Mouse (Mus musculus) mature B cell (primary cell): ENCODE measurements at regions not wholly inside any gene's neighbourhood (a gene's known extent, or its start where the extent isn't known, plus 50 kb on each side); places are given as distances from the start of the nearest gene placed in this dataset.

Experiments used
- in situ Hi-C: fragments of 300-500 bp; cut with MboI; formaldehyde crosslinking; loops from 2 replicates; pipeline ENCODE4 v1.14.3; 2019

DNA sequence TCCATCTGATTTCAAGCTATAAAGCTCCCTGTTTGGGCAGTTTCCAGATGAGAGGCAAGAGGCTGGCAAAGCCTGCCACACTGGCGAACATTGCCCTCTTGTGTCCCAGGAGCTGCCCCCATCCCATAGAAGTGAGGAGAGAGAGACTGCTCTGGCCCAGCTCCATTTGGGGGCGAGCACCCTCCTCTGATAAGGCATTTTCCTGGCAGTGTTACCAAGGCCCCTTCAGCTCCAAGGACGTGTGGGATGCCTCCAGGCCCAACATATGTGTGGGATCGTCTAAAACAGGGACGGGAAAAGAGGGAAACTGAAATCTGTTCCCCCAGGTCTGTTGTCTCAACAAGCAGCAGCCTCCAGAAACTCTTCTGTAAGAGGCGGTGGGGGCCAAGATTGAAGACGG, 88.0 kb upstream of the Csf3r start:
- in situ Hi-C loops: no loop called here

DNA sequence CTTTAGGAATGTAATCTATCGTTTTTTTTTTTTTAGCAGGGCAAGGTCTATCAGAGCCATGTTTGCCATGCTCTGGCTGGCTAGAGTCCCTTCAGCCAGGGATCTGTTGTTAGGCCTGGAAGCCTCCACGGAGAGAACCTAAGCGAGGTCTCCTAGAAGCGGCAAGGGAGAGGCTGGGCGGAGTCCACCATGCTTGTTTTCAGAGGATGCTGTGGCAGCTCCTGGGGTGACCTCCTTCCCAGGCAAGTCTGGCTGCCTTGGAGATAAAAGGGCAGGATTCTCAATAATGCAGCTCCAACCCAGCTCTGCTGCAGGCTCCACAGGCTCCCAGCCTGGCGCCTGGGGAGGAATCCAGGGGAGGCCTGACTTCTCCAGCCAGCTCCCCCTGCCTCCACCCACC, 86.2 kb upstream of the Csf3r start:
- in situ Hi-C loops: no loop called here

DNA sequence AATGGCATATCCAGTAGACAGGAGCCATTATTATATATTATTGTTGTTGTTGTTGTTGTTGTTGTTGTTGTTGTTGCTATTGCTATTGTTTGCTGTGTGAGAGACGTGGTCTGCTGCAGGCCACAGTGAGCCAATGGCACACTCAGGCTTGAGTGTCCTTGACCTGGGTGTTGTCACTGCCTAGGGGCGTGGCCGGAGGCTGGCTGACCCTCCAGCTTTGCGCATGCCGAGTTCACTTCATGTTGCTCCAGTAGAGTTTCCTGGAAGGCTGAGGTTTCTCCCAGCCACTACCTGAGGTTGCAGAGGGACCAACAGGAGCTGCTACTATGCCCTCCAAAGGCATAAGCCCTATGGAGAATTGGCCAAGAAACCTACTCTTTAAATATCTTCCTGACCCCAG, 83.1 kb upstream of the Csf3r start:
- in situ Hi-C loops: no loop called here

DNA sequence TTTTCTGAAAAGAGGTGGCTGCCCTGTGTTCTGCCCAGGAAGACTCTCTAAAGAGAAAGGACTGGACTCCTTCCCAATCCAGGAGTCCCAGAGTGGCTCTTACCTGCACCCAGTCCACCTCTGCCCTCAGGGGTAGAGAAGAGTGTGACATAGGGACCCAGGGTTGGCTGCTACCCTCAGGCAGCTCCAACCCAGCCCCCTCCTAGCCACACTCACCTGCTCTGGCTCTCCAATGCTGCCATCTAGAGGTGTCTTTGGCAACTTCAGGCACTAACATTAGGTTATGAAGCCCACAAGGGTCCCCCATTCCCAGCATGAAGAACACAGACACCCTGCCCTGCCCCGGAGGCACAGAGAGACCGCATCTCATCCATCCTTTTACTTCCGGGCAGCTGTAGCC, 82.4 kb upstream of the Csf3r start:
- in situ Hi-C loops: no loop called here

DNA sequence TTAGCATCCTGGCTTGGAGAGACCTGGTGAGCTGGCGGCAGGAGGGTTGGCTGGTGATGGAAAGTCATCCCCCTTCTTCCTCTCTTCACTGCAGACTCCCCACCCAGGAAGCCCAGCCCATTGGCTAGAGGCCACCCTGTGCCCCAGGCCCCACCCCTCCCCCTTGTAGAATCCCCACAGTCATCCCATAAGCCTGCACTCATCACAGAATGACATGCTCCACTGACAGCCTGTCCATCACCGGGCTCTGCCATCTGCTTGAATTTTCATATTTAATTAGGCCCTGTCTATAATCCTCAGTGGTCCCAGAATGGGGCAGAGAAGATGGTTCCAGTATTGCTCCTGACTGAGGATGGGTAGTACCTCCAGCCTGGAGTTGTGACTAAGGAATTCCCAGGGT, 79.3 kb upstream of the Csf3r start:
- in situ Hi-C loops: no loop called here

DNA sequence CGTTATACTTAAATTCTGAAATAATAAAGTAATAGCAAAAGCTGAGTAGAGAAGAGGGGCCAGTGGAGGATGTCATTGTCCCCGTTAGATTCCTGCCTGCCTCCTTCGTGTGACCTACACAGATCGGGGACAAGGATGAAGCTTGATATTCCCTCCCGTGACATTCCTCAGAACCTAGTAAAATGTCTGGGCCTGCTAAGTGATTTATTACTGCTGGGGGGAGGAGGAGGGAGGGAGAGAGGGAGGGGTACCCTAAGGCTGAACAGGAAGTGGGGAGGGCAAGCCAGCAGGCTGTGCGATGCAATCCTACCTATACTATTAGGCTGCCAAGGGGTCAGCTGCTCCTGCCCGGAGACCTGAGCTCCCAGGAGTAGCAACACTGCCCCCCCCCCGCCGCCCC, 64.9 kb upstream of the Csf3r start:
- in situ Hi-C loops: loop anchor here (25.0 kb wide), 1 partner anchor 797 kb away; no protein-coding TSS in a partner anchor

DNA sequence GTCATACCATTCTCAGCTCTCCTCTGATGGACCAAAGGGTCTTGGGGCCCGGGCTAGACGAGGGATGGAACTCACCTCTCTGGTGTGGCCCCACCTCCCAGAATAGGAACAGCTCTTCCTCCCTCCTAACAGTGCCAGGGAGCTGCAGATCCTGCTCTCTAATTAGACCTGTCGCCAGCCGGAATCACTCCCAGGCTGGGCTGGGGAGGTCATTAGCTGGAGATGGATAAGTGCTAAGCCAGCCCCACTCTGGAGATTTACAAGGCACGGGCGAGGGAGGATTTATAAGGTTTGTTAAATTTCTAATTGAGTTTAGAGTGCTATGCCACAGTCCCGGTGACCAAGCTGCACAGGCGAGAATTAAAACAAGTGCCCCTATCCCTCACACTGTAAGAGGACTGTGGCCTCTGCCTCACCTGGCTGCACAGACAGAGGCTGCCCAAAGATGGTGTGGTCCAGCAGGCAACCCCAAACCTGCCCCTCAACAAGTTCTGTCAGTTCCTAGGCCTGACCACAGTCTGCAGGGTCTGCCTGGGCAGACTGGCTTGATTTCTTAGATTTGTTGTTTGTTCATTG, 63.6 kb upstream of the Csf3r start:
- in situ Hi-C loops: loop anchor here (25.0 kb wide), 1 partner anchor 798 kb away; no protein-coding TSS in a partner anchor

DNA sequence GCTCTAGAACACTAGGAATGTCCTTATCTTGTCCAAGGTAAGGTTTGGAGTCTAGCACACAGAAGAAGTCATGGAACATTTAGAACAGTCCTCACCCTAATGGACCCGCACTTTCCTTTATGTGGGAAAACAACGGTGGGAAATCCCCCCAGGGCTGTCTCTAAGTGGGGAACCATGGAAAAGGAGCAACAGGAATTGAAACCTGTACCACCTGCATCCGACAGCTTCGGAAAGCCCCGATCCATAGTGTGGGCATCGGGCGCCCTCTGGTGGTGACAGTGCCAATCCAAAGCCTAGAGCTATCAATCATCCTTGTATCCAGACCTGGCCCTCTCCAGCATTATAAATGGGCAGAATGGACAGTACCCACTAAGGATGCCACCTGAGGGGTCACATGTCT, 61.7 kb upstream of the Csf3r start:
- in situ Hi-C loops: loop anchor here (25.0 kb wide), 1 partner anchor 800 kb away; no protein-coding TSS in a partner anchor
